Mouse (Mus musculus) G1E (cell line): ENCODE data around the gene Plekhg5. TPM values are rescaled to one million over a fixed set of nuclear protein-coding genes. Genes with fewer than 3 reads are reported as not detected.

Experiments
- ATAC-seq: 2 replicates; pipeline ENCODE4 v1.8.0; 2016; ENCODE audit warnings: mild to moderate bottlenecking; ENCODE audit not compliant: insufficient number of reproducible peaks, poor library complexity, low FRiP score, severe bottlenecking; ENCODE audit errors: extremely low read depth
- DNase-seq: peaks from one replicate; pipeline ENCODE4 v3.0.0; 2012; ENCODE audit warnings: low spot score
- H3K27me3 ChIP-seq: 2 replicates; pipeline ENCODE4 v1.6.1; 2012; ENCODE audit warnings: mild to moderate bottlenecking, low read length, inconsistent platforms; ENCODE audit not compliant: insufficient read depth
- H3K36me3 ChIP-seq: replicated peaks from 2 replicates; pipeline ENCODE3; 2012; ENCODE audit warnings: mild to moderate bottlenecking, inconsistent platforms
- H3K4me1 ChIP-seq: 2 replicates; pipeline ENCODE4 v1.6.1; 2012; ENCODE audit warnings: low read depth, low read length, inconsistent platforms, mixed read lengths; ENCODE audit not compliant: insufficient read depth
- H3K4me3 ChIP-seq: 2 replicates; pipeline ENCODE4 v1.5.1; 2012; ENCODE audit warnings: low read depth, mild to moderate bottlenecking, inconsistent platforms, low read length, moderate library complexity, mixed read lengths
- H3K9me3 ChIP-seq: replicated peaks from 2 replicates; pipeline ENCODE4 v1.6.1; 2012; ENCODE audit warnings: inconsistent platforms
- CTCF ChIP-seq: IDR thresholded peaks from 2 replicates; pipeline ENCODE4 v1.5.1; 2012; ENCODE audit warnings: low read depth, low read length, inconsistent platforms, mixed read lengths
- GATA1 ChIP-seq: IDR thresholded peaks from 2 replicates; pipeline ENCODE4 v1.6.1; 2012; ENCODE audit warnings: borderline replicate concordance, low read length, inconsistent platforms, mixed read lengths
- GATA2 ChIP-seq: IDR thresholded peaks from 2 replicates; pipeline ENCODE4 v1.6.1; 2012; ENCODE audit warnings: low read depth, low read length, inconsistent platforms, borderline replicate concordance
- POLR2AphosphoS5 ChIP-seq: IDR thresholded peaks from 2 replicates; pipeline ENCODE4 v1.6.1; 2012; ENCODE audit warnings: low read depth, low read length, inconsistent platforms; ENCODE audit not compliant: insufficient replicate concordance
- TAL1 ChIP-seq: conservative IDR thresholded peaks from 2 replicates; pipeline ENCODE4 v1.6.1; 2012; ENCODE audit warnings: low read depth, low read length, inconsistent platforms, mixed read lengths
- polyA plus RNA-seq: library from polyadenylated mRNA; stranded (reverse); fragments of >175 nt; gene quantifications from 2 replicates; pipeline ENCODE4 v1.2.3, GENCODE M21; 2012
- total RNA-seq, 2 experiments: library from RNA; stranded (forward) in 1 of 2; stranded (reverse) in 1 of 2; fragments of 200-1000 nt in 1 of 2; fragments of >200 nt in 1 of 2; fragmentation: Nextera tagmentation in 1 of 2; gene quantifications; 2 replicates each; pipeline ENCODE4 v1.2.3; 2014 to 2017

Gene Plekhg5
- total and polyA plus RNA-seq, 3 experiments, result 1.7 to 4.0 (median 3.9) TPM

DNA sequence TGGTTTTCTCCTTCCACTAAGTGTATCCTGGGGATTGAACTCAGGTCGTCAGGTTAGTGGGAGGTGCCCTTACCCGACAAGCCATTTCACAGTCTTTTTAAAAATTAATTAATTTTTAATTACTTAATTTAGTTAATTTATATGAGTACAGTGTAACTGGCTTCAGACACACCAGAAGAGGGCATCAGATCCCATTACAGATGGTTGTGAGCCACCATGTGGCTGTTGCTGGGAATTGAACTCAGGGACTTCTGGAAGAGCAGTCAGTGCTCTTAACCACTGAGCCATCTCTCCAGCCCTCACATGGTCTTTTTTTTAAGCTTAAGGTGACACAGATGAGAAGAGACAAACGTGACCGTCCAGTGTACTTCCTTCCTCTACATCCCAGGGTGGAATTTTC lies 82.7 kb downstream of the Plekhg5 start:
- DNase-seq, result no peak
- H3K9me3 ChIP-seq, result no peaks in the 10 kb centered on the region
- peaks cover 19% of the 10 kb centered on the region for H3K27me3 ChIP-seq
- peaks cover 2% of the 10 kb centered on the region for H3K36me3 ChIP-seq
- ATAC-seq, result no peak
- TF ChIP-seq POLR2AphosphoS5 (no peak), TAL1 (no peak), GATA1 (no peak), CTCF (no peak), GATA2 (no peak)
- peaks cover 71% of the 10 kb centered on the region for H3K4me1 ChIP-seq
- no peak overlapping the region for H3K4me3 ChIP-seq

GRCm38 (mm10) chr4:152157779-152158584 lies 85.7 kb downstream of the Plekhg5 start:
- Histone ChIP-seq H3K4me1 (peaks cover 49% of the 10 kb centered on the region), H3K9me3 (no peaks in the 10 kb centered on the region; the same call in 1 of the 2 replicates), H3K4me3 (peak overlapping the region; percentile 71), H3K36me3 (no peaks in the 10 kb centered on the region), H3K27me3 (peaks cover 32% of the 10 kb centered on the region)
- DNase-seq (no peak), ATAC-seq (peak; percentile 0; the same call in 1 of the 2 replicates)
- TF ChIP-seq CTCF (peak; percentile 66), GATA2 (no peak), POLR2AphosphoS5 (no peak)

- Histone ChIP-seq H3K36me3 (no peaks in the 10 kb centered on the region), H3K4me1 (peaks cover 41% of the 10 kb centered on the region), H3K4me3 (peak within 1 kb of the TSS; percentile 71), H3K27me3 (peaks cover 32% of the 10 kb centered on the region), H3K9me3 (peaks cover 3% of the 10 kb centered on the region; the same call in 1 of the 2 replicates)
- DNase-seq (no peak), ATAC-seq (peak; percentile 62)
- no peak for TF ChIP-seq GATA2
- no peak for TF ChIP-seq GATA1
- no peak for TF ChIP-seq TAL1
- TF ChIP-seq POLR2AphosphoS5, result no peak
- no peak for TF ChIP-seq CTCF
Observed at GRCm38 (mm10) chr4:152158585-152159284, 86.4 kb downstream of the Plekhg5 start, which contains the start of gene Hes2. Hes2 (plus strand) TSS chr4:152158867.

DNA sequence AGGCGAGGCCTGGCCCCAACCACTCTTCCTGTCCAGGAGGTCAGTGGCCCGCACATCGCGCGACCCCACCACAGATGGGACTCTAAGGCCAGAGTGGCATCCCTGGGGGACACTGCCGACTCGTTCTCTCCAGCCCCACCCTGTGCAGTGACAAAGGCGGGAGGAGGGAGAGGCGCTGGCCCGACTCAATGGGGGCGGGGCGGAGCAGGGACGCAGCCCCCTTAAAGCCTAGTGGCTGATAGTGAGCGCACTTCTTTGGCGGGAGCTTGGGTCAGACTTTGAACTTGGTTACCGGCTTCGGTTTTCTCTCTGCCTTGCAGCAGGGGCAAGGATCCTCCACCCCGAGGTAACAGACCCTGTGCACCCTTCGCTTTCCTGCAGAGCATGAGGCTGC lies 87.0 kb downstream of the Plekhg5 start:
- Histone ChIP-seq H3K9me3 (peaks cover 3% of the 10 kb centered on the region; the same call in 1 of the 2 replicates), H3K27me3 (peaks cover 32% of the 10 kb centered on the region), H3K4me1 (peaks cover 36% of the 10 kb centered on the region), H3K4me3 (peak overlapping the region; percentile 71; the same call in 1 of the 2 replicates), H3K36me3 (no peaks in the 10 kb centered on the region)
- TF ChIP-seq CTCF (no peak), GATA2 (no peak), GATA1 (no peak), TAL1 (no peak), POLR2AphosphoS5 (no peak)
- ATAC-seq (no peak), DNase-seq (no peak)

DNA sequence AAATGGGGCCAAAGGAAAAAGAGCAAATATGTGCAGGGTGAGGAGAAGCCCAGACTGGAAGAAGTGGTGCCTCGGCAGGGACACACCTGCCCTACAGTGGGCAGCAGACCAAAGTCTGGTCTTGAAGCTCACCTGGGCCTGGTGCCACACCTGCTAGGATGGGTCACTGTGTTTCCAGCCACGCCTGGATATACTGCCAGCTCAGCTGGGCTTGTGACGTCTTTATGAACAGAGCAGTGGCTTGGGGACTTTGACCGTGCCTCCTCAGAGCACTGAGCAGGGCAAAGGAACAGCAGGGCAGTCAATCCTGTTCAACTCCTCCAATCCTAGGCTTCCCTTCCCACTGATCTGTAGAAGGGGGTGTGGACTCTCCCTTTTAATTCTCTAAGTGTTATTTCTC lies 88.5 kb downstream of the Plekhg5 start:
- ATAC-seq (no peak), DNase-seq (no peak)
- peaks cover 3% of the 10 kb centered on the region; the same call in 1 of the 2 replicates for H3K9me3 ChIP-seq
- H3K27me3 ChIP-seq, result peaks cover 32% of the 10 kb centered on the region
- no peaks in the 10 kb centered on the region for H3K36me3 ChIP-seq
- no peak overlapping the region for H3K4me3 ChIP-seq
- TF ChIP-seq TAL1 (no peak), GATA1 (no peak), CTCF (no peak), GATA2 (no peak), POLR2AphosphoS5 (no peak)
- peaks cover 42% of the 10 kb centered on the region for H3K4me1 ChIP-seq

- no peak for ATAC-seq
- peaks cover 3% of the 10 kb centered on the region; the same call in 1 of the 2 replicates for H3K9me3 ChIP-seq
- H3K4me1 ChIP-seq, result peaks cover 45% of the 10 kb centered on the region
- H3K27me3 ChIP-seq, result peaks cover 32% of the 10 kb centered on the region
- no peak overlapping the region for H3K4me3 ChIP-seq
- DNase-seq, result no peak
- TF ChIP-seq GATA1, result no peak
- TF ChIP-seq CTCF, result no peak
- TF ChIP-seq GATA2, result no peak
- TF ChIP-seq POLR2AphosphoS5, result no peak
- TF ChIP-seq TAL1, result no peak
- no peaks in the 10 kb centered on the region for H3K36me3 ChIP-seq
Observed at GRCm38 (mm10) chr4:152161601-152162000, 89.3 kb downstream of the Plekhg5 start.
